Mouse (Mus musculus) kidney, adult 18-20 months (tissue): ENCODE measurements around the gene Paqr9.
"Not testable (repeated sequence)": the region's sequence is repeated elsewhere in the genome, so short reads cannot be mapped to it uniquely, and the experiment has no call there.

Experiments used
- DNase-seq: peaks from one replicate; pipeline ENCODE4 v3.0.0; 2021

The Paqr9 gene

GRCm38 (mm10) chr9:95559059-95559935, at the start of gene Paqr9:
Gene Paqr9, plus strand, starts transcription at chr9:95559657.
- DNase-seq, result peak; percentile 77

GRCm38 (mm10) chr9:95510693-95511404, 48.6 kb upstream of the Paqr9 start:
- DNase-seq, result no peak

DNA sequence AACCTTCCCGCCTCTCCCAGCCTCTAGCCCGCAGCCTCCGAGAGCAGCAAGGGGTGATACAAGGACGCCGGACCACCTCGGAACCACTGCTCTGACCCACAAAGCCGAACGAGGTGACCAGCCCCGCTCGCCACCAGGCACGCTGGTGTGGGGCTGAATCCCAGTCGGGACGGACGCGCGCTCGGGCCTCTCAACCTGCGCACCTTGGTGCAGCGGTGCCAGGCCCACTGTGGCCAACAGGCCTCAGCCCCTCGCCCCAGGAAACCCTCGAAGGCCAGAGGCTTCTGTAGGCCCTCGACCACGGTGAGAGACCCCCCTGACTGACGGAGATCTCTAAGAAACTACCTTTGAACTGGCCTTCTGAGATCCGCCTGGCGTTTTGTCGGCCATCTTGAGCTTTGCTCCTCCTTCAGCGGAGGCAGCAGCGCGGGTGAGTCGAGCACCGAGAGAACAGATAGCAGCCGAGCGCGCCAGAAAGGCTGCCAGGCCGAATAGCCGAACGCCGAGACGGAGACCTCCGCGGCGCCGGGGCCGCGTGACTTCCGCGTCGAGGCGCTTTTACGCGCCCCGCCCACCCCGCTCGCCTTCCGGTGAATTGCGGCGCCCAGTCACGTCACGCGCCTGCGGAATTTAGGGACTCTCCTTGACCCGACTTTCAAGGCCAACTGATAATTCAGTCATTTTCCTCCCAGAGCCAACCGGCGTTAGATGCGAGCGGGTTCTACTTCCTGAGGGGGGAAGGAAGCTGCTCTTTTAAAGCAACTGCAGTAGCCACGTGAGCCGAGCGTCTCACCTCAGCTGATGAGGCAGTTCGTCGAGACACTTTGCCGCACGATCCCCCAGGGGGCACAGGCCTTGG, 47.8 kb upstream of the Paqr9 start, which contains the start of gene U2surp:
Gene U2surp, minus strand, starts transcription at position 525 of the 859 bp plus-strand sequence.
- DNase-seq, result peak; percentile 97

GRCm38 (mm10) chr9:95512331-95513030, 47.0 kb upstream of the Paqr9 start:
- DNase-seq, result no peak

DNA sequence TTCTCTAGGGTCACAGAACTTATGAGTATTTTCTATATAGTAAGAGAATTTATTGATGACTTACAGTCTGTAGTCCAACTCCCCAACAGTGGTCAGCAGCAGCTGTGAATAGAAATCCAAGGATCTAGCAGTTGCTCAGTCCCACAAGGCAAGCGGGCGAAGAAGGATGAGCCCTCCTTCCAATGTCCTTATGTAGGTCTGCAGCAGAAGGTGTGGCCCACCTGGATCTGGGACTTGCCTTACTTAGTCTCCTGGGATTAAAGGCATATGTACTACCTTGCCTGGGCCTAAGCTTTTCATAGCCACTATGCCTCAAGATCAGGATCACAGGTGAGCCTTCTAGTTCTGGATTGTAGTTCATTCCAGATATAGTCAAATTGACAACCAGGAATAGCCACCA, 45.7 kb upstream of the Paqr9 start:
- DNase-seq, result no peak

GRCm38 (mm10) chr9:95514361-95514760, 45.1 kb upstream of the Paqr9 start:
- not testable (repeated sequence) for DNase-seq

- no peak for DNase-seq
Measured at GRCm38 (mm10) chr9:95520563-95520962, 38.9 kb upstream of the Paqr9 start.

- no peak for DNase-seq
Measured at GRCm38 (mm10) chr9:95521031-95521430, 38.4 kb upstream of the Paqr9 start.

DNA sequence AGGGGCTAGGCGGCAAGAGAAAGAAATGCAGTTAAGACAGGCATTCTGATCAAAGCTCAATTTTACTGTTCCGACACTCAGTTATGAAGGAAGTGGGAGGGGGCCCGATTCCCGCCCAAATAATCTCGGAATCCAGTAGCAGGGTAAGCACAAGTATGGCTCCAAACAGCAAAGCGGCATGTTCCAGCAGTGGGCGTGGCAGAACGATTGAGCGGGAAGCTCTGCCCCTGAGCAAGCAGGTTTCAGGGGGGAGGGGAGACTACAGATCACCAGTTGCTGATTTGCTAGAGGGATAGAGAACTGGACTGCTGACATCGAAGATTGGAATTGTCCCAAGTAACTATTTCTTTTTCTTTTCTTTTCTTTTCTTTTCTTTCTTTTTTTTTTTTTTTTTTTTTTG, 37.9 kb upstream of the Paqr9 start:
- no peak for DNase-seq

DNA sequence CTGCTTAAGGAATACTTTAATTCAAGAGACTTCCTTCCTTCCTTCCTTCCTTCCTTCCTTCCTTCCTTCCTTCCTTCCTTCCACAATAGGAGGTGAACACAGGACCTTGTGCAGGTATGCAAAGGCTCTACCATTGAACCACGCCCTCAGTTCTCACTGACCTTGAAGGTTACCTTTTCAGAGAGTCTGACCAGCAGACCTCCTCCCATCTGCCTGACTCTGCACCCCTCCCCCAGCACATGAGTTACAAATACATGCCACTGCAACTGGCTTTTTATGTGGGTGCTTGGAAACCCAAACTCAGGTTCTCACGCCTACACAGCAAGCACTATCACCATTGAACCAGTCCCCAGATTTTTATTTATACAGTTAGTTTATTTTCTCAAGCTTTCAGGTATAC, 36.9 kb upstream of the Paqr9 start:
- no peak for DNase-seq

GRCm38 (mm10) chr9:95525376-95525775, 34.1 kb upstream of the Paqr9 start:
- no peak for DNase-seq

DNA sequence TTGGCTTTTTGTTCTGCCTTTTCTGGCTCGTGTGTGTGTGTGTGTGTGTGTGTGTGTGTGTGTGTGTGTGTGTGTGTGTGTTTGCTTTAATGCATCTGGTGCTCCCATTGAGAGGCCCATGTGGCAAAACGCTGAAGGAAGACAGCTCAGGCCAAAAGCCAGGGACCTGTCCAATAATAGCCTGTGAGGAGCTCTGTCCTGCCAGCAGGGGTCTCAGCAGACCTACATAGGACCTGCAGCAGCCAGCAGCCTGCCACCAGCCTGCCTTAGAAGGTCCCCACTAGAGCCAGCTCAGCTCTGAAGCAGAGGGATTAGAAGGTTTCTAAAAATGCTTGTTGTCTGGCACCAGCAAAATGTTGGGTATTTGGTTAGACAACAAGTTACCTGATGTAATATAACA, 33.5 kb upstream of the Paqr9 start:
- DNase-seq, result no peak

GRCm38 (mm10) chr9:95527676-95528075, 31.8 kb upstream of the Paqr9 start:
- no peak for DNase-seq

- DNase-seq, result no peak
Measured at GRCm38 (mm10) chr9:95531144-95531543, 28.3 kb upstream of the Paqr9 start.

DNA sequence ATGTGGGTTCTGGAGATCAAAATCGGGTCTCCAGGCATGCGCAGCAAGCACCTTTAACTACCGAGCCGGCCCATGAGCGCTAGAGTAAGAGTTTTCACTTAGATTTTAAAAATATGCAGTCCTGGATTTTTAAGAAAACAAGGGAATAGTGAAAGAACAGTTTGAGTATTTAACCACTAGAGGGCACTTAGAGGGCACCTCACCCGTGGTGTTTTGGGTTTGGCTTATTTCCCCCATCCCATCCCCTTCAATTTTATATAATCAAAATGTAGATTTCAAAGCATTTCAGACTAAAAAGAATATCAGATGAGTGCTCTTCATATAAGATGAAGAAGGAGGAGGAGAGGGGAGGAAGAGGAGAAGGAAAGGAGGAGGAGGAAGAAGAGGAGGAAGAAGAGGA, 25.6 kb upstream of the Paqr9 start:
- no peak for DNase-seq

DNA sequence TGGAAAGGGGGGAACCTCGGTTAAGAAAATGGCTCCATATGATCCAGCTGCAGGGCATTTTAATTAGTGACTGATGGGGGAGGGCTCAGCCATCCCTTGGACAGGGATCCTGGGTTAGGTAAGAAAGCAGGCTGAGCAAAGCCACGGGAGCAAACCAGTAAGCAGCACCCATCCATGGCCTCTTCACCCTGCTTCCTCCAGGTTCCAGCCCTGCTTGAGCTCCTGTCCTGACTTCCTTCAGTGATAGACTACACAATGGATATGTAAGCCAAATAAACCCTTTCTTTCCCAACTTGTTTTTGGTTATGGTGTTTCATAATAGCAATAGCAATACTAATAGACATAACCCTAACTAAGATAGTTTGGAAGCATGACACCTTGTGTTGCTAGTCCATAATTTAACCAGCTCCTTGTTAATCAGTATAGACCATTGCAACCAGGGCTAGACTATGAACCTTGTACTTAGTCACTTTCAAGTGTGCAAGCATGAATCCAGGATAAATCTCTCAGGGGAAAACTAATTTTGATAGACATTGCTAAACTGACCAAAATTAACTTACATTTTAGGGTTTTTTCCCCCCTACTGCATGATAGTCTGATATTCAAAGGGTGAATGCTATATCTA, 20.2 kb upstream of the Paqr9 start:
- DNase-seq, result peak; percentile 54

GRCm38 (mm10) chr9:95540487-95540886, 19.0 kb upstream of the Paqr9 start:
- DNase-seq, result peak; percentile 54

DNA sequence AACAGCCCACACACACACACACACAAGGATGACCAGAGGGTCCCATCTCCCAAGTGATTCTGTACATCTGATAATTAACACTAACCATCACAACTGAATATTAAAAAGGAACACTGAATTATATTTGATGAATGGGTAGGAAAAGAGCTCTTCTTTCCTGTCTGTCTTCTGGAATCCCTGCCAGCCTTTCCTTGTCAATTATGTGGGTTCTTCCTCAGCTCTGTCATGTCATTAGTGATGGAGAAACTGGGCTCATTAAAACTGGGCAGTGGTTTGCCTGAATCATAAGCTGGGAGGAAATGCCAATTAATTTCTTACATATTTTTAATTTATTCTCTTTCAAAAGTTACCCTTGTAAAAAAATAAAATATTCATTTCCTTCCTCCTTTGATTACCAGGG, 18.2 kb upstream of the Paqr9 start:
- DNase-seq, result no peak

DNA sequence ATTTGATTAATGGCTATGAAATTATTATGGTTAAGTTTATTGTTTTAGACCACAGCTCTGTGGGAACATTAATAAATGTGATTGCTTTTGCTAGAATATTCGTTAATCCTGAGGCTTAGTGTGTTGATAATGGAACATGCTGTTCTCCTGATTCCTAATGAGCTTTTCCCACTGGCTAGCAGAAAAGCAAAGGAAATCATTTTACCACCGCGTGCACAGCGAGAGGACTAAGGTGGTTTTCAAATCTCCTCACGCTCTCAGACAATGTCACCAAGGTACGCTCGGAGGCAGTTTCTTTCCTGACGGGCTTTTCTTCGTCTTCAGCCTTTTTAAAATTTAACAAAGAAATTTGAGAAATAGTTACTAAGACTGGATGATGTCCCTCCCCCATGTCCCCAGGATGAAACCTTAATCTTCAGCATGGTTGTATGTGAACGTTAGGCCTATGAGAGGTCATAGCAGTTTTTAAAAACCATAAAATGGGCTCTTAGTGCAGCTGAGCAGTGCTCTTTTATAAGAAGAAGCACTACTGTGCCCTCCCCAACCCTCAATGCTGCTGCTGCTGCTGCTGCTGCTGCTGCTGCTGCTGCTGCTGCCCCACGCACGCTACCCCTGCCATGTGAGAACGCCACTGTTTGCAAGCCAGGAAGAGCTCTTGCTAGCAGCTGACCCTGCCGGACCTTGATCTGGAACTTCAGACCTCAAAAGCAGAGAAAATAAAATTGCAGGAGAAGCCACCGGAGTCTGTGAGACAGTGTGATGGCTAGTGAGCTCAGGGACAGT, 17.6 kb upstream of the Paqr9 start:
- peak; percentile 56 for DNase-seq

GRCm38 (mm10) chr9:95542475-95542874, 17.0 kb upstream of the Paqr9 start:
- DNase-seq, result no peak

DNA sequence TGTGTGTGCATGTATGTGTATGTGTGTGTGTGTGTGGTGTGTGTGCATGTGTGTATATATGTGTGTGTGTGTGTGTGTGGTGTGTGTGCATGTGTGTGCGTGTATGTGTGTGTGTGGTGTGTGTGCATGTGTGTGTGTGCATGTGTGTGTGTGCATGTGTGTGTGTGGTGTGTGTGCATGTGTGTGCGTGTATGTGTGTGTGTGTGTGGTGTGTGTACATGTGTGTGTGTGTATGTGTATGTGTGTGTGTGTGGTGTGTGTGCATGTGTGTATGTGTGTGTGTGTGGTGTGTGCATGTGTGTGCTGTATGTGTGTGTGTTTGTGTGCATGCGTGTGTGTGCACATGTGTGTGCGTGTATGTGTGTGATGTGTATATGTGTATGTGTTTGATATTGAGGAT, 14.9 kb upstream of the Paqr9 start:
- no peak for DNase-seq
